Mouse (Mus musculus): ENCODE data around the gene Actl6b. TPM values are rescaled to one million over a fixed set of nuclear protein-coding genes. Genes with fewer than 3 reads are reported as not detected.
A peak's percentile ranks its signal among the peaks of the same experiment; 100 is the strongest.
"Not testable (repeated sequence)": the region's sequence is repeated elsewhere in the genome, so short reads cannot be mapped to it uniquely, and the experiment has no call there.

Actl6b gene
- total RNA-seq, 1 experiment from 2014 or later = not detected

GRCm38 (mm10) chr5:137598100-137598826 is 44.9 kb downstream of the Actl6b start:
- ATAC-seq (replicated peaks; ENCODE audit: low read depth, poor library complexity, severe bottlenecking) = no peak

DNA sequence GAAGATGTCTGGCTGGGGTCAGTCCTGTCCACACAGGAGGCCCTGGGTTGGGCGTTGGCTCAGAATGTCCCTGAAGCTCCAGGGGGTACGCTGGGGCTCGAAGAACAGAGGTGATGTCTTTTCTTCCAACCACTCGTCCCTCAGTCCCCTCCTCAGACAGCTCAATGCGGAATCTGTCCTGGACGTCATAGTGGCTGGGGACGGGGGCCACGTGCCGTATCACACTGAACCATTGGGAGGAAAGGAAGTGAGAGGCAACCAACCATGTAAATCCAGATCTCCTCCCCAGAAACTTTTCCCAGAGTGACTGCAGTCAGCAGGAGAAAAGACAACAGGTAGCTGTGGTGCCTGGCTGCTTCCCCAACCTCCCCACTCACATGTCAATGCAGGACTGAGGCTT is 46.3 kb downstream of the Actl6b start:
- ATAC-seq (replicated peaks; ENCODE audit: low read depth, poor library complexity, severe bottlenecking) = no peak

- ATAC-seq (replicated peaks; ENCODE audit: low read depth, poor library complexity, severe bottlenecking) = no peak; the same call in 1 of the 2 replicates
Observed at GRCm38 (mm10) chr5:137600281-137600618, 46.9 kb downstream of the Actl6b start.

- peak; percentile 84 for ATAC-seq (replicated peaks; ENCODE audit: low read depth, poor library complexity, severe bottlenecking)
Observed at GRCm38 (mm10) chr5:137600619-137601364, 47.5 kb downstream of the Actl6b start, which contains the start of gene Mospd3. Mospd3 (minus strand) TSS chr5:137601058.

GRCm38 (mm10) chr5:137601365-137601729 is 48.0 kb downstream of the Actl6b start:
- ATAC-seq (replicated peaks; ENCODE audit: low read depth, poor library complexity, severe bottlenecking) = no peak

- ATAC-seq (replicated peaks; ENCODE audit: low read depth, poor library complexity, severe bottlenecking) = no peak
Observed at GRCm38 (mm10) chr5:137607860-137608653, 54.7 kb downstream of the Actl6b start.

GRCm38 (mm10) chr5:137608654-137609190 is 55.4 kb downstream of the Actl6b start:
- no peak for ATAC-seq (replicated peaks; ENCODE audit: low read depth, poor library complexity, severe bottlenecking)

DNA sequence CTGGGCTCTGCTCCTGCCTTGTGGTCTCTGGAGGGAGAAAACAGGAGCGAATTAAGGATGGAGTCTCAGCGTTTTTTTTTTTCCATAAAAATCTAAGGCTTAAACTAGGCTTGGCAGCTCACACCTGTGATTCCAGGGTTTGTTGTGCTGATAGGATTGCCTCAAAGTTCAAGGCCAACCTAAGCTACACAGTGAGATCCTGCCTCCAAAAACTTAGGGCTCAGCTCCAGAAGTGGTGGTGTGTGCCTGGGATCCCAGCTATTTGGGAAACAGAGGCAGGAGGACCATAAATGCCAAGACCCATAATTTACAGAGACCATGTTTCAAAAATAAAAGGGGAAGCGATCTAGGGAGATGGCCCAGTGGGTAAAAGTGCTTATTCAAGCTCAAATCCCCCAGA is 56.0 kb downstream of the Actl6b start:
- ATAC-seq (replicated peaks; ENCODE audit: low read depth, poor library complexity, severe bottlenecking) = no peak

- ATAC-seq (replicated peaks; ENCODE audit: low read depth, poor library complexity, severe bottlenecking) = no peak
Observed at GRCm38 (mm10) chr5:137610056-137610455, 56.7 kb downstream of the Actl6b start.

DNA sequence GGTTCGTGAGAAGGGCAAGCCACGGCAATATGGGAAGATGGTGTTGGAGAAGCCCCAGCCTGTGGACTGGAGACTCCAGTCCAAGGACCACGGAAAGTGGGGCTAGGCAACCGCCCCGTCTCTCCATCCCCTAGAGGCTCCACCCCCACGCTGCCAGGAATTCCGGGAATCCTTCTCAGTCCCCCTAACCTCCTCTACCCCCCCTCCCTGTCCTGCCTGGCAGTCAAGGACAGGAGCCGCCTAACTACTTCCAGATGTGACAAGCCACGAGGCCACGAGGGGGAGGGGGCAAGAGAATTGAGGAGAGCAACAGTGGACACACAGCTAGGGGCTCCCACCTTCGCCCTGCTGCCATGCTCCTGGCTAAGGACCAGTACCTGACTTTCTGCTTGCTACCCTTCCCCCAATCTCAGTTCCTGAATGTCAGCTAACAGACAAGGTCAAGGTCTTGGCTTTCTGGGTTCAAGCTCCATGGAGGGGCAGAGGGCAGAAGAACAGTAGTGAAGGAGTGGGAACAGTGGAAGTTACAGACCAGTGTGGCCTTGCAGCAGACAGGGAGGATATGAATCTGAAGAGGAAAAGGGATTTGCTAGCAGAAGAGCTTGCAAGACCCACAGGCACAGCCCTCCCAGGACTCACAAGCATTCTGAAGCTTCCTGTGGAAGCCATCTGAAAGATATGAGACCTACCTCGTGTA is 57.4 kb downstream of the Actl6b start:
- no peak for ATAC-seq (replicated peaks; ENCODE audit: low read depth, poor library complexity, severe bottlenecking)

GRCm38 (mm10) chr5:137611245-137611602 is 57.9 kb downstream of the Actl6b start:
- ATAC-seq (replicated peaks; ENCODE audit: low read depth, poor library complexity, severe bottlenecking) = no peak

DNA sequence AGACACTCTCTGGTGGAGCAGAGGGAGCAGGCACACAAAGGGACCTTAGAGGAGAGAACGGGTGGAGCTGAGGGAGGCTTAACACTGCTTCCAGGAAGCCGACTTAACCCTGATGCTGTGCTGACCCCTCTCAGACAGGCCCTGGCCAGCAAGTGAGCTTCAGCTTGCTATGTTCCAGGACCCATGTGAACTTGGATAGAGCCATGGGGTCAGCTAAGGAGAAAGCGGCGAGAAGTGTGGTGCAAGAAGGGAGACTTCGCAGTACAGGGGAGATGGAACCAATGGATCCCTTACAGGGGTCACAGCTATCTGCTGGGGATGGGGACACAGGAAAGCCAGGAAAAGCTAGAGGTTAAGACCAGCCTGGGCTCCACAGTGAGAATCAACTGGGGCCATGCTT is 59.8 kb downstream of the Actl6b start:
- ATAC-seq (replicated peaks; ENCODE audit: low read depth, poor library complexity, severe bottlenecking) = no peak

GRCm38 (mm10) chr5:137613550-137613949 is 60.2 kb downstream of the Actl6b start, which contains the start of gene Pcolce:
Pcolce (minus strand) TSS chr5:137613784.
- ATAC-seq (replicated peaks; ENCODE audit: low read depth, poor library complexity, severe bottlenecking) = no peak

GRCm38 (mm10) chr5:137614921-137615320 is 61.6 kb downstream of the Actl6b start:
- ATAC-seq (replicated peaks; ENCODE audit: low read depth, poor library complexity, severe bottlenecking) = not testable (repeated sequence)

DNA sequence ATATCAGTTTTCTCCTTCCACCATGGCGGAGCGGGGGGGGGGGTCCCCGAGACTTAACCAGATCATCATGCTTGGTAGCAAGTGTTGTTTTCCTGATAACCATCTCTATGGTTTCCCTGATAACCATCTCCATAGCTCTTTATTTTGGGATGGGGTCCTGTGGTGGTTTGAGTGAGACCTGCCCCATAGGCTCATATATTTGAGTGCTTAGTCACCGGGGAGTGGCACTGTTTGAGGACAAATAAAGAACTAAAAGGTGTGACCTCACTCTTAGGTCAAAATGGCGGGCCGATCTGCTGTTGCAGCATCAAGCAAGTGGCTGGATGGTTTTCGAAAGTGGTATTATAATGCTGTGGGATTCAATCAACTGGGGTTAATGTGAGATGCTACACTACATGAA is 62.0 kb downstream of the Actl6b start:
- ATAC-seq (replicated peaks; ENCODE audit: low read depth, poor library complexity, severe bottlenecking) = no peak

Other genes starting within 250 kb of the Actl6b start
- 296 and 373 TPM in 2 replicates for gene Srrt, start 245.8 kb upstream of the Actl6b start, total RNA-seq (2017)
- 12.7 and 13.7 TPM in 2 replicates for gene Trip6, start 239.1 kb upstream of the Actl6b start, total RNA-seq (2017)
- 2.1 and 5.8 TPM in 2 replicates for gene Slc12a9, start 219.9 kb upstream of the Actl6b start, total RNA-seq (2017)
- gene Ephb4, start 203.4 kb upstream of the Actl6b start, total RNA-seq (2017) = not detected in 2 replicates
- 0.10 and 0.37 TPM in 2 replicates for gene Zan, start 76.5 kb upstream of the Actl6b start, total RNA-seq (2017)
- 21.6 and 38.0 TPM in 2 replicates for gene Pop7, start 51.0 kb upstream of the Actl6b start, total RNA-seq (2017)
- 6.7 and 12.5 TPM in 2 replicates for gene Gigyf1, start 35.0 kb upstream of the Actl6b start, total RNA-seq (2017)
- not detected in 2 replicates for gene Epo, start 20.3 kb upstream of the Actl6b start, total RNA-seq (2017)
- 190 and 213 TPM in 2 replicates for gene Gnb2, start 20.0 kb upstream of the Actl6b start, total RNA-seq (2017)
- gene Tfr2, start 16.3 kb downstream of the Actl6b start, total RNA-seq (2017) = 45.3 and 63.4 TPM in 2 replicates
- 13.3 and 24.0 TPM in 2 replicates for gene Mospd3, start 47.5 kb downstream of the Actl6b start, total RNA-seq (2017)
- not detected in 2 replicates for gene Pcolce, start 60.3 kb downstream of the Actl6b start, total RNA-seq (2017)
- not detected in 2 replicates for gene Fbxo24, start 75.5 kb downstream of the Actl6b start, total RNA-seq (2017)
- 17.0 and 33.8 TPM in 2 replicates for gene Lrch4, start 75.6 kb downstream of the Actl6b start, total RNA-seq (2017)
- gene Gm20605, start 75.7 kb downstream of the Actl6b start, total RNA-seq (2017) = 6.0 and 6.5 TPM in 2 replicates
- 5.6 and 9.3 TPM in 2 replicates for gene Sap25, start 87.8 kb downstream of the Actl6b start, total RNA-seq (2017)
- gene Irs3, start 92.2 kb downstream of the Actl6b start, total RNA-seq (2017) = not detected in 2 replicates
- gene Agfg2, start 131.2 kb downstream of the Actl6b start, total RNA-seq (2017) = 10.1 and 15.7 TPM in 2 replicates
- gene Nyap1, start 188.1 kb downstream of the Actl6b start, total RNA-seq (2017) = 0.05 TPM in 1 of 2 replicates, not detected in the other
- 86.7 and 97.2 TPM in 2 replicates for gene Tsc22d4, start 192.2 kb downstream of the Actl6b start, total RNA-seq (2017)
- 13.0 and 21.9 TPM in 2 replicates for gene Ppp1r35, start 225.3 kb downstream of the Actl6b start, total RNA-seq (2017)
- gene Mepce, start 234.1 kb downstream of the Actl6b start, total RNA-seq (2017) = 27.4 and 33.1 TPM in 2 replicates
- gene Zcwpw1, start 234.3 kb downstream of the Actl6b start, total RNA-seq (2017) = 24.1 and 24.3 TPM in 2 replicates

All from common myeloid progenitor, adult 5-6 weeks (primary cell).